Mouse (Mus musculus): ENCODE measurements at regions not wholly inside any gene's neighbourhood (a gene's known extent, or its start where the extent isn't known, plus 50 kb on each side); places are given as distances from the start of the nearest gene placed in this dataset.

GRCm38 (mm10) chr8:8376791-8377190 lies 284.3 kb downstream of the Efnb2 start:
- no peak for DNase-seq

- DNase-seq: no peak
Observed at GRCm38 (mm10) chr8:8376379-8376778, 284.7 kb downstream of the Efnb2 start.

GRCm38 (mm10) chr8:8367282-8367871 lies 293.7 kb downstream of the Efnb2 start:
- no peak for DNase-seq

- peak; percentile 11 for DNase-seq
Observed at GRCm38 (mm10) chr8:8361941-8362537, 299.0 kb downstream of the Efnb2 start.

- no peak for DNase-seq
Observed at GRCm38 (mm10) chr8:8360586-8360985, 300.5 kb downstream of the Efnb2 start.

- DNase-seq: no peak
Observed at GRCm38 (mm10) chr8:8354977-8355376, 306.1 kb downstream of the Efnb2 start.

GRCm38 (mm10) chr8:8344661-8345060 lies 316.4 kb downstream of the Efnb2 start:
- no peak for DNase-seq

- DNase-seq: no peak
Observed at GRCm38 (mm10) chr8:8335256-8335972, 325.6 kb downstream of the Efnb2 start.

- peak; percentile 14 for DNase-seq
Observed at GRCm38 (mm10) chr8:8334515-8334914, 326.5 kb downstream of the Efnb2 start.

- DNase-seq: peak; percentile 24
Observed at GRCm38 (mm10) chr8:8331249-8331648, 329.8 kb downstream of the Efnb2 start.

GRCm38 (mm10) chr8:8328010-8328666 lies 332.9 kb downstream of the Efnb2 start:
- peak; percentile 34 for DNase-seq

GRCm38 (mm10) chr8:8326066-8326834 lies 334.8 kb downstream of the Efnb2 start:
- DNase-seq: peak; percentile 26

GRCm38 (mm10) chr8:8325420-8325819 lies 335.6 kb downstream of the Efnb2 start:
- no peak for DNase-seq

- no peak for DNase-seq
Observed at GRCm38 (mm10) chr8:8324520-8324919, 336.5 kb downstream of the Efnb2 start.

- DNase-seq: no peak
Observed at GRCm38 (mm10) chr8:8308253-8308652, 352.8 kb downstream of the Efnb2 start.

GRCm38 (mm10) chr8:8307487-8307886 lies 353.6 kb downstream of the Efnb2 start:
- DNase-seq: no peak

GRCm38 (mm10) chr8:8299965-8300767 lies 360.9 kb downstream of the Efnb2 start:
- DNase-seq: no peak

GRCm38 (mm10) chr8:8292577-8293247 lies 368.3 kb downstream of the Efnb2 start:
- DNase-seq: no peak

GRCm38 (mm10) chr8:8285876-8286275 lies 375.2 kb downstream of the Efnb2 start:
- no peak for DNase-seq

GRCm38 (mm10) chr8:8274987-8275386 lies 386.1 kb downstream of the Efnb2 start:
- no peak for DNase-seq

- DNase-seq: no peak
Observed at GRCm38 (mm10) chr8:8274211-8274641, 386.8 kb downstream of the Efnb2 start.
